Comparison of ENCODE assay signal across 12 mouse cellular contexts in genomic region chr2:166682866-166683265, GRCm38 (mm10). TPM values are rescaled to one million over a fixed set of nuclear protein-coding genes. Genes with fewer than 3 reads are reported as not detected.
DNase-seq lines count a peak whose midpoint lies in the region; ATAC-seq and TF ChIP-seq lines count a peak whose summit lies in the region.
"Had no signal": no experiment of that assay in that cellular context is flagged by ENCODE, and none has a peak within 500 bp of the region (broad histone marks: within the 10 kb centered on the region; RNA-seq: fewer than 3 reads in every experiment).

No protein-coding gene starts in this region.

- TF ChIP-seq POLR2A in lung, adult 2 months (IDR thresholded peaks at IDR 0.05; ENCODE audit: borderline replicate concordance, extremely low read depth, low read depth, low read length), result no peak

- intact Hi-C loops in left cerebral cortex, adult 2 months (cut with DNase I), result no loop called here

- H3K4me1 ChIP-seq in embryonic facial prominence, embryonic 14.5 days (ENCODE audit: control insufficient read depth, insufficient read depth, low read length), result peaks cover 18% of the 10 kb centered on the region
- peaks cover 50% of the 10 kb centered on the region for H3K4me1 ChIP-seq in hindbrain, embryonic 15.5 days (replicated peaks)
- peaks cover 5% of the 10 kb centered on the region; the same call in 1 of the 2 replicates for H3K4me1 ChIP-seq in midbrain, embryonic 16.5 days (ENCODE audit: control insufficient read depth, insufficient read depth, low read length)
- H3K4me1 ChIP-seq in lung, adult 2 months (ENCODE audit: control insufficient read depth, insufficient read depth, low read length), result no peaks in the 10 kb centered on the region

- peak; percentile 17 for ATAC-seq in embryonic facial prominence, embryonic 14.5 days (ENCODE audit: low read depth)
- ATAC-seq in hindbrain, embryonic 15.5 days (ENCODE audit: low FRiP score, low read depth), result peak; percentile 70
- peak; percentile 59; the same call in 1 of the 2 replicates for ATAC-seq in midbrain, embryonic 16.5 days

- no peak for DNase-seq in left cerebral cortex, adult 2 months (ENCODE audit: extremely low spot score in 1 of 2, low spot score in 2 of 2)
- DNase-seq in left cerebral cortex, adult 18-20 months (ENCODE audit: low spot score in 2 of 2), result no peak
- peak; percentile 65 for DNase-seq in embryonic facial prominence, embryonic 14.5 days (ENCODE audit: low spot score)
- DNase-seq in natural killer cell, adult 2 months (ENCODE audit: low spot score in 2 of 2), result no peak
- no peak for DNase-seq in lung, adult 2 months
- DNase-seq in adrenal gland, adult 2 months, result no peak
- DNase-seq: kidney, postnatal 10 days; thymus, postnatal 4 days had no signal

- H3K9me3 ChIP-seq in embryonic facial prominence, embryonic 14.5 days (ENCODE audit: control insufficient read depth, low read length), result no peaks in the 10 kb centered on the region
- no peaks in the 10 kb centered on the region for H3K9me3 ChIP-seq in hindbrain, embryonic 15.5 days
- no peaks in the 10 kb centered on the region for H3K9me3 ChIP-seq in midbrain, embryonic 16.5 days (replicated peaks; ENCODE audit: control insufficient read depth, low read length, poor library complexity, severe bottlenecking)

- no peaks in the 10 kb centered on the region for H3K27me3 ChIP-seq in embryonic facial prominence, embryonic 14.5 days (replicated peaks; ENCODE audit: control insufficient read depth, insufficient read depth, low read length)
- H3K27me3 ChIP-seq in hindbrain, embryonic 15.5 days, result no peaks in the 10 kb centered on the region
- H3K27me3 ChIP-seq in midbrain, embryonic 16.5 days (ENCODE audit: control insufficient read depth, insufficient read depth, low read depth, low read length), result no peaks in the 10 kb centered on the region

- H3K9ac ChIP-seq in embryonic facial prominence, embryonic 14.5 days (ENCODE audit: low read depth, low read length), result no peak overlapping the region
- H3K9ac ChIP-seq in hindbrain, embryonic 15.5 days, result no peak overlapping the region
- H3K9ac ChIP-seq in midbrain, embryonic 16.5 days (ENCODE audit: low read depth, low read length), result 0 out of 2 replicates have a peak overlapping the region, but pooled peaks have one; percentile 11
- H3K9ac ChIP-seq: heart, embryonic 13.5 days; liver, embryonic 14.5 days had no signal

- TF ChIP-seq CTCF in left cerebral cortex, adult 2 months (IDR thresholded peaks at IDR 0.05), result no peak
- no peak for TF ChIP-seq CTCF in lung, adult 2 months (IDR thresholded peaks at IDR 0.05; ENCODE audit: insufficient read depth, low read length)

- WGBS in embryonic facial prominence, embryonic 14.5 days, result 25% methylated on average over 4 of the region's 4 CpGs
- 20% methylated on average over 4 of the region's 4 CpGs for WGBS in hindbrain, embryonic 15.5 days
- 15% methylated on average over 4 of the region's 4 CpGs for WGBS in midbrain, embryonic 16.5 days
- WGBS in lung, adult 2 months, result 73% methylated on average over 4 of the region's 4 CpGs

- H3K27ac ChIP-seq in left cerebral cortex, adult 2 months, result peak overlapping the region; percentile 47
- no peak overlapping the region for H3K27ac ChIP-seq in embryonic facial prominence, embryonic 14.5 days (replicated peaks; ENCODE audit: low read depth, low read length)
- peak overlapping the region; percentile 82 for H3K27ac ChIP-seq in hindbrain, embryonic 15.5 days (replicated peaks)
- peak overlapping the region; percentile 70 for H3K27ac ChIP-seq in midbrain, embryonic 16.5 days (ENCODE audit: low read length)
- H3K27ac ChIP-seq: heart, embryonic 13.5 days; liver, embryonic 14.5 days had no signal

- no peaks in the 10 kb centered on the region for H3K36me3 ChIP-seq in embryonic facial prominence, embryonic 14.5 days (ENCODE audit: control insufficient read depth, insufficient read depth, low read length)
- H3K36me3 ChIP-seq in hindbrain, embryonic 15.5 days, result no peaks in the 10 kb centered on the region
- no peaks in the 10 kb centered on the region for H3K36me3 ChIP-seq in midbrain, embryonic 16.5 days (ENCODE audit: control insufficient read depth, insufficient read depth, low read length)
- H3K36me3 ChIP-seq: heart, embryonic 13.5 days had no signal

- H3K4me3 ChIP-seq in left cerebral cortex, adult 2 months, result no peak overlapping the region
- no peak overlapping the region for H3K4me3 ChIP-seq in embryonic facial prominence, embryonic 14.5 days (ENCODE audit: low read depth, low read length)
- H3K4me3 ChIP-seq in hindbrain, embryonic 15.5 days, result no peak overlapping the region
- H3K4me3 ChIP-seq in midbrain, embryonic 16.5 days (ENCODE audit: low read depth, low read length), result no peak overlapping the region
- H3K4me3 ChIP-seq in lung, adult 2 months (replicated peaks; ENCODE audit: extremely low read depth, low read depth, low read length), result no peak overlapping the region
- H3K4me3 ChIP-seq: heart, embryonic 13.5 days had no signal

- H3K4me2 ChIP-seq in embryonic facial prominence, embryonic 14.5 days (ENCODE audit: low read depth, low read length), result no peak overlapping the region
- no peak overlapping the region; the same call in 1 of the 2 replicates for H3K4me2 ChIP-seq in hindbrain, embryonic 15.5 days
- no peak overlapping the region for H3K4me2 ChIP-seq in midbrain, embryonic 16.5 days (ENCODE audit: low read length)
- H3K4me2 ChIP-seq: heart, embryonic 13.5 days had no signal

RNA-seq across cellular contexts. Expression of gene Prex1, which starts 30.8 kb away (rescaled TPM):
- total RNA-seq in left cerebral cortex, adult 2 months (2021), result 100 to 1,000 TPM; 110 to 115 TPM
- 100 to 1,000 TPM in 1 of 2 experiments, 10 to 100 TPM in 1; 91.3 to 104 TPM for total RNA-seq in left cerebral cortex, adult 18-20 months (2021)
- 22.7 and 26.6 TPM in 2 replicates for polyA plus RNA-seq in embryonic facial prominence, embryonic 14.5 days (2014; fragmentation: Nextera tagmentation; extraction: Ambion mirVana)
- polyA plus RNA-seq in hindbrain, embryonic 15.5 days (2015; fragmentation: Nextera tagmentation; extraction: Ambion mirVana), result 27.0 and 27.4 TPM in 2 replicates
- 19.3 and 22.0 TPM in 2 replicates for polyA plus RNA-seq in midbrain, embryonic 16.5 days (2015; fragmentation: Nextera tagmentation; extraction: Ambion mirVana)
- 61.1 and 64.0 TPM in 2 replicates for polyA plus RNA-seq in lung, adult 2 months (2012; rRNA removed)
- total RNA-seq in adrenal gland, adult 2 months (2021), result 10 to 100 TPM; 11.2 to 18.2 TPM
- polyA plus RNA-seq in adrenal gland, adult 2 months (2012; rRNA removed), result 35.4 and 37.9 TPM in 2 replicates

Comparison
In these comparisons a context has a peak if more than half of its experiments do, and no peak if none do; other contexts are left out.
1. ATAC-seq: peak in every context shown above with its lines; median percentile 70 in hindbrain, embryonic 15.5 days; 59 in midbrain, embryonic 16.5 days; 17 in embryonic facial prominence, embryonic 14.5 days.